Mouse (Mus musculus) limb, embryonic 13.5 days (tissue): ENCODE measurements around the gene Inafm2. TPM values are rescaled to one million over a fixed set of nuclear protein-coding genes. Genes with fewer than 3 reads are reported as not detected.

ENCODE experiments used
- ATAC-seq: fragments of 200-750 bp; cut with Nextera tagmentation; 2 replicates; pipeline ENCODE4 v1.8.0; 2017; ENCODE audit warnings: low read depth, moderate number of reproducible peaks, moderate TSS enrichment; ENCODE audit not compliant: low FRiP score
- H3K27ac ChIP-seq: fragments of 300-500 bp; sonication (generic); 2 replicates; pipeline ENCODE4 v1.5.1; 2015; ENCODE audit warnings: inconsistent platforms, mild to moderate bottlenecking, moderate library complexity
- H3K27me3 ChIP-seq: fragments of 300-500 bp; sonication (generic); 2 replicates; pipeline ENCODE4 v1.6.1; 2015; ENCODE audit warnings: mild to moderate bottlenecking, inconsistent platforms
- H3K36me3 ChIP-seq: fragments of 300-500 bp; sonication (generic); 2 replicates; pipeline ENCODE4 v1.6.1; 2015; ENCODE audit warnings: inconsistent platforms, mild to moderate bottlenecking, moderate library complexity
- H3K4me1 ChIP-seq: fragments of 300-500 bp; sonication (generic); 2 replicates; pipeline ENCODE4 v1.6.1; 2015; ENCODE audit warnings: inconsistent platforms
- H3K4me2 ChIP-seq: fragments of 300-500 bp; sonication (generic); replicated peaks from 2 replicates; pipeline ENCODE4 v1.6.1; 2015; ENCODE audit warnings: inconsistent platforms, mild to moderate bottlenecking, moderate library complexity
- H3K4me3 ChIP-seq: fragments of 300-500 bp; sonication (generic); 2 replicates; pipeline ENCODE4 v1.5.1; 2015; ENCODE audit warnings: moderate library complexity, mild to moderate bottlenecking, inconsistent platforms
- H3K9ac ChIP-seq: fragments of 300-500 bp; sonication (generic); 2 replicates; pipeline ENCODE4 v1.6.1; 2015; ENCODE audit warnings: mild to moderate bottlenecking, inconsistent platforms
- H3K9me3 ChIP-seq: fragments of 300-500 bp; sonication (generic); 2 replicates; pipeline ENCODE4 v1.6.1; 2016; ENCODE audit warnings: inconsistent platforms
- WGBS: fragments of 180-500 bp; shearing (Covaris S2); methylation state at CpG from one replicate; pipeline ENCODE4 v1.1.7; 2015; 5-methylcytosine and 5-hydroxymethylcytosine counted together
- polyA plus RNA-seq: library from polyadenylated mRNA; unstranded; fragments of >200 nt; fragmentation: Nextera tagmentation; extraction: Ambion mirVana; gene quantifications from 2 replicates; pipeline ENCODE4 v1.2.1, GENCODE M21; 2015

Gene Inafm2
- polyA plus RNA-seq, 1 experiment from 2014 or later, result 21.1 TPM

GRCm38 (mm10) chr2:118729194-118729593 lies 16.4 kb upstream of the Inafm2 start:
- no peak for ATAC-seq
- no peaks in the 10 kb centered on the region for H3K36me3 ChIP-seq
- H3K4me2 ChIP-seq, result no peak overlapping the region
- peaks cover 33% of the 10 kb centered on the region for H3K4me1 ChIP-seq
- no peaks in the 10 kb centered on the region for H3K9me3 ChIP-seq
- H3K9ac ChIP-seq, result no peak overlapping the region
- WGBS, result 36% methylated on average over 4 of the region's 4 CpGs
- no peak overlapping the region for H3K27ac ChIP-seq
- no peak overlapping the region for H3K4me3 ChIP-seq
- peaks cover 64% of the 10 kb centered on the region for H3K27me3 ChIP-seq

GRCm38 (mm10) chr2:118729816-118730621 lies 15.5 kb upstream of the Inafm2 start:
- no peaks in the 10 kb centered on the region for H3K36me3 ChIP-seq
- peaks cover 66% of the 10 kb centered on the region for H3K27me3 ChIP-seq
- H3K4me3 ChIP-seq, result no peak overlapping the region
- no peaks in the 10 kb centered on the region for H3K9me3 ChIP-seq
- no peak overlapping the region for H3K4me2 ChIP-seq
- 26% methylated on average over 8 of the region's 8 CpGs for WGBS
- H3K9ac ChIP-seq, result no peak overlapping the region
- H3K4me1 ChIP-seq, result peaks cover 33% of the 10 kb centered on the region
- ATAC-seq, result no peak
- H3K27ac ChIP-seq, result no peak overlapping the region

- no peak for ATAC-seq
Measured at GRCm38 (mm10) chr2:118730622-118730915, 15.0 kb upstream of the Inafm2 start.

GRCm38 (mm10) chr2:118731981-118732380 lies 13.6 kb upstream of the Inafm2 start:
- Histone ChIP-seq H3K4me1 (peaks cover 33% of the 10 kb centered on the region), H3K27me3 (peaks cover 68% of the 10 kb centered on the region), H3K27ac (no peak overlapping the region), H3K4me3 (no peak overlapping the region), H3K36me3 (no peaks in the 10 kb centered on the region), H3K9me3 (no peaks in the 10 kb centered on the region), H3K9ac (no peak overlapping the region), H3K4me2 (no peak overlapping the region)
- 83% methylated on average over 5 of the region's 5 CpGs for WGBS
- no peak for ATAC-seq

More at GRCm38 (mm10) chr2:118730622-118730915, 15.0 kb upstream of the Inafm2 start:
- Histone ChIP-seq H3K27me3 (peaks cover 68% of the 10 kb centered on the region), H3K36me3 (no peaks in the 10 kb centered on the region), H3K4me3 (no peak overlapping the region), H3K4me1 (peaks cover 33% of the 10 kb centered on the region), H3K27ac (no peak overlapping the region), H3K9ac (no peak overlapping the region), H3K9me3 (no peaks in the 10 kb centered on the region), H3K4me2 (no peak overlapping the region)
- WGBS, result 8% methylated on average over 3 of the region's 3 CpGs

GRCm38 (mm10) chr2:118733341-118733740 lies 12.2 kb upstream of the Inafm2 start:
- no peak for ATAC-seq
- Histone ChIP-seq H3K4me3 (no peak overlapping the region), H3K27me3 (peaks cover 56% of the 10 kb centered on the region), H3K4me2 (no peak overlapping the region), H3K4me1 (peaks cover 27% of the 10 kb centered on the region), H3K36me3 (no peaks in the 10 kb centered on the region), H3K9me3 (no peaks in the 10 kb centered on the region), H3K27ac (no peak overlapping the region), H3K9ac (no peak overlapping the region)
- WGBS, result 31% methylated on average over 5 of the region's 5 CpGs

GRCm38 (mm10) chr2:118740341-118740740 lies 5.2 kb upstream of the Inafm2 start:
- Histone ChIP-seq H3K4me2 (no peak overlapping the region), H3K27ac (no peak overlapping the region), H3K36me3 (no peaks in the 10 kb centered on the region), H3K9me3 (no peaks in the 10 kb centered on the region), H3K4me1 (peaks cover 11% of the 10 kb centered on the region), H3K4me3 (no peak overlapping the region), H3K9ac (no peak overlapping the region), H3K27me3 (peaks cover 26% of the 10 kb centered on the region)
- WGBS, result 63% methylated on average over 3 of the region's 3 CpGs
- ATAC-seq, result no peak

GRCm38 (mm10) chr2:118741183-118741582 lies 4.4 kb upstream of the Inafm2 start:
- H3K27me3 ChIP-seq, result peaks cover 26% of the 10 kb centered on the region
- no peaks in the 10 kb centered on the region for H3K9me3 ChIP-seq
- peaks cover 11% of the 10 kb centered on the region for H3K4me1 ChIP-seq
- no peaks in the 10 kb centered on the region for H3K36me3 ChIP-seq
- no peak overlapping the region for H3K4me3 ChIP-seq
- WGBS, result 54% methylated on average over 9 of the region's 9 CpGs
- no peak for ATAC-seq
- H3K27ac ChIP-seq, result no peak overlapping the region
- no peak overlapping the region for H3K4me2 ChIP-seq
- H3K9ac ChIP-seq, result no peak overlapping the region

- no peaks in the 10 kb centered on the region for H3K9me3 ChIP-seq
- no peak for ATAC-seq
- no peak overlapping the region for H3K27ac ChIP-seq
- H3K27me3 ChIP-seq, result peaks cover 26% of the 10 kb centered on the region
- H3K4me3 ChIP-seq, result no peak overlapping the region
- peaks cover 30% of the 10 kb centered on the region for H3K4me1 ChIP-seq
- H3K36me3 ChIP-seq, result no peaks in the 10 kb centered on the region
- H3K4me2 ChIP-seq, result no peak overlapping the region
- 23% methylated on average over 8 of the region's 8 CpGs for WGBS
- H3K9ac ChIP-seq, result no peak overlapping the region
Measured at GRCm38 (mm10) chr2:118743261-118743943, 2.2 kb upstream of the Inafm2 start.

GRCm38 (mm10) chr2:118744621-118745020 lies 937 bp upstream of the Inafm2 start:
- Histone ChIP-seq H3K36me3 (no peaks in the 10 kb centered on the region), H3K4me1 (peaks cover 42% of the 10 kb centered on the region), H3K9ac (peak overlapping the region; percentile 90; the same call in 1 of the 2 replicates), H3K4me3 (peak overlapping the region; percentile 85), H3K4me2 (peak overlapping the region; percentile 97), H3K27me3 (peaks cover 26% of the 10 kb centered on the region), H3K9me3 (no peaks in the 10 kb centered on the region), H3K27ac (no peak overlapping the region)
- ATAC-seq, result no peak
- 7% methylated on average over 7 of the region's 7 CpGs for WGBS

- H3K36me3 ChIP-seq, result no peaks in the 10 kb centered on the region
- H3K4me3 ChIP-seq, result peak overlapping the region; percentile 85
- peak overlapping the region; percentile 90 for H3K9ac ChIP-seq
- under 1% methylated on average over 110 of the region's 113 CpGs for WGBS
- peak; percentile 49 for ATAC-seq
- peak overlapping the region; percentile 97 for H3K4me2 ChIP-seq
- H3K4me1 ChIP-seq, result peaks cover 56% of the 10 kb centered on the region
- H3K27me3 ChIP-seq, result peaks cover 26% of the 10 kb centered on the region
- no peaks in the 10 kb centered on the region for H3K9me3 ChIP-seq
- no peak overlapping the region; the same call in 1 of the 2 replicates for H3K27ac ChIP-seq
Measured at GRCm38 (mm10) chr2:118745915-118746901, 650 bp downstream of the Inafm2 start.

- Histone ChIP-seq H3K27me3 (peaks cover 20% of the 10 kb centered on the region), H3K36me3 (no peaks in the 10 kb centered on the region), H3K4me1 (peaks cover 67% of the 10 kb centered on the region), H3K4me2 (peak overlapping the region; percentile 97), H3K27ac (no peak overlapping the region), H3K9ac (peak overlapping the region; percentile 90), H3K9me3 (no peaks in the 10 kb centered on the region), H3K4me3 (peak overlapping the region; percentile 85)
- ATAC-seq, result no peak
- 28% methylated on average over 10 of the region's 10 CpGs for WGBS
Measured at GRCm38 (mm10) chr2:118747301-118747960, 1.9 kb downstream of the Inafm2 start.
